Mouse (Mus musculus) lung, postnatal 0 days (tissue): ENCODE measurements at regions not wholly inside any gene's neighbourhood (a gene's known extent, or its start where the extent isn't known, plus 50 kb on each side); places are given as distances from the start of the nearest gene placed in this dataset.

Experiments
- ATAC-seq: fragments of 200-750 bp; cut with Nextera tagmentation; 2 replicates; pipeline ENCODE4 v1.8.0; 2017; ENCODE audit warnings: moderate library complexity
- DNase-seq: peaks from one replicate; pipeline ENCODE4 v3.0.0-alpha.2; 2016; ENCODE audit warnings: low spot score
- H3K27ac ChIP-seq: fragments of 300-500 bp; sonication (generic); 2 replicates; pipeline ENCODE4 v1.5.1; 2014; ENCODE audit warnings: antibody characterized with exemption, mild to moderate bottlenecking, low read length, mixed read lengths
- H3K27me3 ChIP-seq: fragments of 300-500 bp; sonication (generic); replicated peaks from 2 replicates; pipeline ENCODE4 v1.6.1; 2014; ENCODE audit warnings: low read length, mixed read lengths; ENCODE audit not compliant: insufficient read depth
- H3K36me3 ChIP-seq: fragments of 300-500 bp; sonication (generic); 2 replicates; pipeline ENCODE4 v1.6.1; 2014; ENCODE audit warnings: low read length, mixed read lengths; ENCODE audit not compliant: insufficient read depth
- H3K4me1 ChIP-seq: fragments of 300-500 bp; sonication (generic); 2 replicates; pipeline ENCODE4 v1.6.1; 2014; ENCODE audit warnings: antibody characterized with exemption, low read depth, low read length, mixed read lengths; ENCODE audit not compliant: insufficient read depth
- H3K4me2 ChIP-seq: fragments of 300-500 bp; sonication (generic); replicated peaks from 2 replicates; pipeline ENCODE4 v1.6.1; 2014; ENCODE audit warnings: low read depth, mild to moderate bottlenecking, low read length, moderate library complexity, mixed read lengths
- H3K4me3 ChIP-seq: fragments of 300-500 bp; sonication (generic); 2 replicates; pipeline ENCODE4 v1.5.1; 2014; ENCODE audit warnings: low read depth, low read length
- H3K9ac ChIP-seq: fragments of 300-500 bp; sonication (generic); replicated peaks from 2 replicates; pipeline ENCODE4 v1.6.1; 2014; ENCODE audit warnings: low read depth, mild to moderate bottlenecking
- H3K9me3 ChIP-seq: fragments of 300-500 bp; sonication (generic); 2 replicates; pipeline ENCODE4 v1.6.1; 2016; ENCODE audit warnings: low read length, mixed read lengths
- CTCF ChIP-seq: IDR thresholded peaks from 2 replicates; pipeline ENCODE4 v1.5.1; 2016; ENCODE audit warnings: antibody characterized with exemption, mild to moderate bottlenecking
- EP300 ChIP-seq: IDR thresholded peaks from 2 replicates; pipeline ENCODE4 v1.6.1; 2016; ENCODE audit warnings: antibody characterized with exemption, mild to moderate bottlenecking, control low read depth
- WGBS: fragments of 180-500 bp; shearing (Covaris S2); extraction: QIAGEN DNeasy Blood & Tissue Kit; methylation state at CpG from one replicate; pipeline ENCODE4 v1.1.7; 2014; 5-methylcytosine and 5-hydroxymethylcytosine counted together

DNA sequence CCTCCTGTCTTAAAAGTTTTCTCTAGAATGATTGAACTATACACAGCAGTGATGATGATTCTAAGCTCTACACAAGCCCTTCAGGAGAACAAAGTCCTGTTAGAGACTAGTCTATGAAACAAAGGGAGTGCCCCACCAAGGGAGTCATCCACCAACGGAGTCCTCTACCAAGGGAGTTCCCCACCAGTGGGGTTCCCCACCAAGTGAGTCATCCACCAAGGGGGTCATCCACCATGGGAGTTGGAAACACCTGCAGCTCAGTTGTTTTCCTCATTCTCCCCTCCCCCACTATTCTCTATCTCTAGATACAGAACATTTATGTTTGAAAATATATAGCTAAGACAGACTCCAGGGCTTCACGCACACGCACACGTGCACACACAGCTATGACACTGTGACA lies 130.5 kb upstream of the Otx2 start:
- Histone ChIP-seq H3K27ac (no peak overlapping the region), H3K4me2 (no peak overlapping the region), H3K4me1 (no peaks in the 10 kb centered on the region), H3K36me3 (no peaks in the 10 kb centered on the region), H3K9ac (no peak overlapping the region), H3K9me3 (no peaks in the 10 kb centered on the region), H3K27me3 (no peaks in the 10 kb centered on the region), H3K4me3 (no peak overlapping the region)
- TF ChIP-seq EP300 (no peak), CTCF (no peak)
- no peak for ATAC-seq
- no peak for DNase-seq
- 84% methylated on average over 4 of the region's 4 CpGs for WGBS

DNA sequence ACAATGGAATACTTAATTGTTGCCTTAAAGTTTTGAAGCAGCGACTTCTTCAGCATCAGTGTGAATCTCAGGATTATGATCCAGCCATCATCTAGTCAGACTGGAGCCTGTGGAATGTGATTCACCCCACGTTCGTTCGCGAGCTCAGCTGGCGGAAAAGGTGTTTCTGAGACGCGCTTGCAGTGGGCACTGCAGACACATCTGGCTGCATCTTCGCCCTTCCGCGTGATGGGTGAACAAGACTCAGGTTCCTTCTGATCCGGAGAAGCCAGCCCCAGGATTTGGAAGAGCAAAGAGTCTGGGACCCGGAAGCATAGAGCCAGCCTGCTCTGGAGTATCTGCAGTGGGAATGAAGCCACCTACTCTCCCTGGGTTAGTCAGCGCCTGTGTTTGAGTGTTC lies 127.7 kb upstream of the Otx2 start:
- H3K27ac ChIP-seq = no peak overlapping the region
- no peak overlapping the region for H3K4me2 ChIP-seq
- H3K4me1 ChIP-seq = no peaks in the 10 kb centered on the region
- WGBS = 43% methylated on average over 14 of the region's 14 CpGs
- H3K4me3 ChIP-seq = no peak overlapping the region
- no peak for ATAC-seq
- H3K27me3 ChIP-seq = no peaks in the 10 kb centered on the region
- H3K36me3 ChIP-seq = no peaks in the 10 kb centered on the region
- no peak for TF ChIP-seq EP300
- TF ChIP-seq CTCF = no peak
- no peak for DNase-seq
- no peaks in the 10 kb centered on the region for H3K9me3 ChIP-seq
- no peak overlapping the region for H3K9ac ChIP-seq

DNA sequence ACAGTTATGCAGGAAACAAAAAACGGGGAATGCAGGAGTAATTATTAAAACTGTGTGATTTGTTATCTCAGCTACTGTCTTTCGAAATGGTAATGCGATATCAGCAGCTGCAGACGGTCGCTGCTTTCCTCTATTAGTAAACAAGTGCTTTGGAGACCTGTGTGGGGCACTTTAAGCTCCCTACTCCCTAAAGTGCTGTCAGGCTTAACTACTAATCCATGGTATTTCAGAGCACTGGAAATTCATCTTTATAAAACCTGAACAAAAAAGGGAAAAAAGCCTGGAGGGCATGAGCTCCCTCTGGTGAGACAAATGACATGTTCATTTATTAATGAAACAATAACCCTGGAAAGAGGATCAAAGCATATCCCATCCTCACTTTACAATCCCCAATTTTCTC lies 127.2 kb upstream of the Otx2 start:
- Histone ChIP-seq H3K27me3 (no peaks in the 10 kb centered on the region), H3K9ac (no peak overlapping the region), H3K4me1 (no peaks in the 10 kb centered on the region), H3K4me2 (no peak overlapping the region), H3K4me3 (no peak overlapping the region), H3K9me3 (no peaks in the 10 kb centered on the region), H3K27ac (no peak overlapping the region), H3K36me3 (no peaks in the 10 kb centered on the region)
- TF ChIP-seq CTCF = no peak
- 11% methylated on average over 5 of the region's 5 CpGs for WGBS
- ATAC-seq (no peak), DNase-seq (no peak)

GRCm38 (mm10) chr14:48800100-48800449 lies 126.5 kb upstream of the Otx2 start:
- Histone ChIP-seq H3K4me3 (no peak overlapping the region), H3K9ac (no peak overlapping the region), H3K27me3 (no peaks in the 10 kb centered on the region), H3K4me2 (no peak overlapping the region), H3K27ac (no peak overlapping the region), H3K9me3 (no peaks in the 10 kb centered on the region), H3K36me3 (no peaks in the 10 kb centered on the region), H3K4me1 (no peaks in the 10 kb centered on the region)
- ATAC-seq = no peak
- no peak for DNase-seq
- WGBS = 71% methylated on average over 4 of the region's 4 CpGs
- TF ChIP-seq EP300 (no peak), CTCF (no peak)

DNA sequence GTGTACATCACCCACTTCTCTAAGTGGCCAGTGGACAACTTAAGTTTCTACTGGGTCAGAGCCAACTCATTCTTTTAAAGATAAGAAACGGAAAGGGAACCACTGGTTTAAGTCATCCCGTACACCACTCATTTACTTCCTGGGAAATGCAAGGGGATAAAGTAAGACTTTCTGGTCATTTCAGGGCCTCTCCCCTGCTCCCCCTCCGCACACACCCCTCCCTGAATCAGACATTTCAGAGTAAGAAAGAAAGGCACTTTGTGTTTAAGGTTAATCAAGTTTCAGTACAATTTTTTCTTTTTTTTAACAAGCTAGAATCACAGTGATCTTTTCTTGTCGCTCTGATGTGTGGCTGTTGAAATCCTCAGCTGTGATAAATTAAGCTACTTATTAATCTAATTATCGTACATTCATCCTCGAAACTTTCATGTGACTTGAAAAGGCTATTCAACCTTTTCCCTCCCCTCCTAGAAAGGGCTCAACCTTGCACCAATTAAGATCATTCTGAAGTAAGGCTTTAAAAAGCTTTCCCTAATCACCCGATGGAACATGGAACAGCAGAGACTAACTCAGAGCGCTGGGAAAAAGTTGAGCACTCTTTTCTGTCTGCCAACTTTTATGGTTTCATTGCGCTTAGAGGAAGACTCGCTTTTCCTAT lies 126.0 kb upstream of the Otx2 start:
- H3K36me3 ChIP-seq = no peaks in the 10 kb centered on the region
- no peaks in the 10 kb centered on the region for H3K27me3 ChIP-seq
- no peaks in the 10 kb centered on the region for H3K9me3 ChIP-seq
- H3K27ac ChIP-seq = no peak overlapping the region
- TF ChIP-seq EP300 (no peak), CTCF (no peak)
- 58% methylated on average over 10 of the region's 10 CpGs for WGBS
- no peak overlapping the region for H3K9ac ChIP-seq
- no peak overlapping the region for H3K4me2 ChIP-seq
- no peak for ATAC-seq
- peak; percentile 10 for DNase-seq
- no peak overlapping the region for H3K4me3 ChIP-seq
- no peaks in the 10 kb centered on the region for H3K4me1 ChIP-seq

DNA sequence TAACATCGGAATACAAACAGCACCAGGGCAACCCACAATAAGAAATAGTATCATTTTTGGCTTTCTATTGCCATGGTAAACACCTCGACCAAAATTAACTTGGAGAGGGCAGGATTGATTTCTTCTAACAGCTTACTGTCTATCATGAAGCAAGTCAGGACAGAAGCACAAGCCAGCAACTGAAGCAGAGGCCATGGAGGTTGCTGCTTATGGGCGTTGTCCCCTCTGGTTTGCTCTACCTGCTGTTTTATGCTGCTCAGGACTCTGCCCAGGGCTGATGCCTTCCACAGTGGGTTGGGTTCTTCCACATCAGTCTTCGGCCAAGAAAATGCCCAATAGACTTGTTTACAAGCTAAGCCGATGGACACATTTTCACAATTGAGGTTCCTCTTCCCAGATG lies 117.9 kb upstream of the Otx2 start:
- Histone ChIP-seq H3K4me1 (no peaks in the 10 kb centered on the region), H3K9ac (no peak overlapping the region), H3K4me2 (no peak overlapping the region), H3K36me3 (no peaks in the 10 kb centered on the region), H3K4me3 (no peak overlapping the region), H3K27me3 (no peaks in the 10 kb centered on the region), H3K27ac (no peak overlapping the region), H3K9me3 (no peaks in the 10 kb centered on the region)
- no peak for DNase-seq
- 80% methylated on average over 5 of the region's 5 CpGs for WGBS
- TF ChIP-seq CTCF (no peak), EP300 (no peak)
- ATAC-seq = no peak

- H3K27me3 ChIP-seq = no peaks in the 10 kb centered on the region
- H3K36me3 ChIP-seq = no peaks in the 10 kb centered on the region
- WGBS = 71% methylated on average over 1 of the region's 1 CpGs
- H3K4me2 ChIP-seq = no peak overlapping the region
- no peak overlapping the region for H3K9ac ChIP-seq
- DNase-seq (no peak), ATAC-seq (no peak)
- no peak overlapping the region for H3K4me3 ChIP-seq
- no peak for TF ChIP-seq EP300
- no peaks in the 10 kb centered on the region for H3K4me1 ChIP-seq
- no peaks in the 10 kb centered on the region for H3K9me3 ChIP-seq
- no peak overlapping the region for H3K27ac ChIP-seq
Measured at GRCm38 (mm10) chr14:48779327-48779726, 105.7 kb upstream of the Otx2 start.
